Mouse (Mus musculus): ENCODE results near the gene Crlf1. TPM values are rescaled to one million over a fixed set of nuclear protein-coding genes. Genes with fewer than 3 reads are reported as not detected.

The Crlf1 gene
- polyA plus RNA-seq, 1 experiment from 2014 or later: 10.0 TPM

- Histone ChIP-seq H3K9me3 (ENCODE audit: control insufficient read depth, low read length) (no peaks in the 10 kb centered on the region), H3K4me2 (ENCODE audit: low read depth, low read length) (no peak overlapping the region), H3K4me1 (ENCODE audit: control insufficient read depth, insufficient read depth, low read length) (no peaks in the 10 kb centered on the region), H3K27me3 (ENCODE audit: control insufficient read depth, insufficient read depth, low read length) (no peaks in the 10 kb centered on the region), H3K9ac (replicated peaks; ENCODE audit: low read depth, low read length) (no peak overlapping the region), H3K27ac (ENCODE audit: low read depth, low read length) (no peak overlapping the region), H3K36me3 (ENCODE audit: control insufficient read depth, insufficient read depth, low read length) (no peaks in the 10 kb centered on the region), H3K4me3 (ENCODE audit: low read depth, low read length) (no peak overlapping the region)
- no peak for ATAC-seq (ENCODE audit: low read depth)
- WGBS: 89% methylated on average over 4 of the region's 4 CpGs
These were observed 26.7 kb upstream of the Crlf1 start for GRCm38 (mm10) chr8:70466305-70466704.

DNA sequence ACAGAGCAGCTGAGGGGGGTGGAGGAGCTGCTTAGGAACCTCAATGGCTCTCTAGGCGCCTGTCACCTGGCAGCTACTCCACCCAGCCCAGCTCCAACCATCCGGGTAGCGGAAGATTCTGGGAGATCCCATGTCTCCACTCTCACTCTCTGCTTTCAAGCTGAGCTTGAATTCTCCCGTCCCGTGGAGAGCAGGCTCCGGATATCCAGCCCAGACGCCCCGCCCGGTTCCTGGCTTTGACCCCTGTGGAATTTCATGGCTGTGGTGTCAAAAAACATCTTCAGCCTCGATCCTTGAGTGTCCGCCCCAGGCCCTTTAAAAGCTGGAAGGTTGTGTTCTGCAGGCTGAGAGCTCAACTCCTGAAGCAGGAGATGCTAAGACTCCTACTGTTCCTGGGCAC lies 26.2 kb upstream of the Crlf1 start:
- ATAC-seq (ENCODE audit: low read depth): no peak
- Histone ChIP-seq H3K27me3 (ENCODE audit: control insufficient read depth, insufficient read depth, low read length) (no peaks in the 10 kb centered on the region), H3K36me3 (ENCODE audit: control insufficient read depth, insufficient read depth, low read length) (no peaks in the 10 kb centered on the region), H3K4me2 (ENCODE audit: low read depth, low read length) (no peak overlapping the region), H3K27ac (ENCODE audit: low read depth, low read length) (no peak overlapping the region), H3K4me1 (ENCODE audit: control insufficient read depth, insufficient read depth, low read length) (no peaks in the 10 kb centered on the region), H3K9me3 (ENCODE audit: control insufficient read depth, low read length) (no peaks in the 10 kb centered on the region), H3K9ac (replicated peaks; ENCODE audit: low read depth, low read length) (no peak overlapping the region), H3K4me3 (ENCODE audit: low read depth, low read length) (no peak overlapping the region)
- 81% methylated on average over 11 of the region's 11 CpGs for WGBS

DNA sequence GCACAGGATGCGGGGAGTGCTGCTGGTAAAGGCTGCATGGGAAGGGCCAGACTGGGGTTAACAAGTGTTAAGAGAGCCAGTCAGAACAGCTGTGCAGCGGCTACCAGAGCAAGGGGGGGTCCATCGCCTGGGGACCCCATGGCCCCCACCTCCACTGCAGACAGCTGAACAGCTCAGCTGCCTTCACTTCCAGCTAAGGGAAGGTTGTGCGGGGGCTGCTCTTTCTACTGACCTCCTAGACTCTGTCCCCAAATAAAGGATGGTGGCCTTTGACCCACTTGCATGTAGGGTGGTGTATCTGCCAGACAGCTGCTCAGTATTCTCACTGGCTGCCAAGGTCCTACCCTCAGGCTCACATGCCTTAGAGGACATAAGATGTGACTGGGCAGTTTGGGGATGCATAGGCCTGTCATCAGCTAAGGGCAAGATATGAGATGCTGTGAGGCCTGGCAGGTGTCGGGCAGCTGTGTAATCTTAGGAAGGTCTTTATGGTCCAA lies 25.7 kb upstream of the Crlf1 start:
- no peak overlapping the region for H3K9ac ChIP-seq (replicated peaks; ENCODE audit: low read depth, low read length)
- 78% methylated on average over 5 of the region's 5 CpGs for WGBS

GRCm38 (mm10) chr8:70467907-70468306 lies 25.1 kb upstream of the Crlf1 start:
- WGBS: 64% methylated on average over 1 of the region's 1 CpGs
- no peaks in the 10 kb centered on the region for H3K9me3 ChIP-seq (ENCODE audit: control insufficient read depth, low read length)
- H3K4me3 ChIP-seq (ENCODE audit: low read depth, low read length): no peak overlapping the region
- ATAC-seq (ENCODE audit: low read depth): no peak
- H3K27ac ChIP-seq (ENCODE audit: low read depth, low read length): no peak overlapping the region
- H3K9ac ChIP-seq (replicated peaks; ENCODE audit: low read depth, low read length): no peak overlapping the region
- no peaks in the 10 kb centered on the region for H3K4me1 ChIP-seq (ENCODE audit: control insufficient read depth, insufficient read depth, low read length)
- H3K4me2 ChIP-seq (ENCODE audit: low read depth, low read length): no peak overlapping the region
- H3K27me3 ChIP-seq (ENCODE audit: control insufficient read depth, insufficient read depth, low read length): no peaks in the 10 kb centered on the region
- H3K36me3 ChIP-seq (ENCODE audit: control insufficient read depth, insufficient read depth, low read length): no peaks in the 10 kb centered on the region

More for the DNA sequence above, 25.7 kb upstream of the Crlf1 start:
- H3K27ac ChIP-seq (ENCODE audit: low read depth, low read length): no peak overlapping the region
- H3K36me3 ChIP-seq (ENCODE audit: control insufficient read depth, insufficient read depth, low read length): no peaks in the 10 kb centered on the region
- H3K4me2 ChIP-seq (ENCODE audit: low read depth, low read length): no peak overlapping the region
- H3K4me1 ChIP-seq (ENCODE audit: control insufficient read depth, insufficient read depth, low read length): no peaks in the 10 kb centered on the region
- no peaks in the 10 kb centered on the region for H3K27me3 ChIP-seq (ENCODE audit: control insufficient read depth, insufficient read depth, low read length)
- no peak for ATAC-seq (ENCODE audit: low read depth)
- H3K4me3 ChIP-seq (ENCODE audit: low read depth, low read length): no peak overlapping the region
- no peaks in the 10 kb centered on the region for H3K9me3 ChIP-seq (ENCODE audit: control insufficient read depth, low read length)

- ATAC-seq (ENCODE audit: low read depth): no peak
- Histone ChIP-seq H3K4me1 (ENCODE audit: control insufficient read depth, insufficient read depth, low read length) (no peaks in the 10 kb centered on the region), H3K4me3 (ENCODE audit: low read depth, low read length) (no peak overlapping the region), H3K4me2 (ENCODE audit: low read depth, low read length) (no peak overlapping the region), H3K27me3 (ENCODE audit: control insufficient read depth, insufficient read depth, low read length) (no peaks in the 10 kb centered on the region), H3K36me3 (ENCODE audit: control insufficient read depth, insufficient read depth, low read length) (no peaks in the 10 kb centered on the region), H3K9ac (replicated peaks; ENCODE audit: low read depth, low read length) (no peak overlapping the region), H3K27ac (ENCODE audit: low read depth, low read length) (no peak overlapping the region), H3K9me3 (ENCODE audit: control insufficient read depth, low read length) (no peaks in the 10 kb centered on the region)
- WGBS: 94% methylated on average over 4 of the region's 4 CpGs
These were observed 24.2 kb upstream of the Crlf1 start for GRCm38 (mm10) chr8:70468733-70469132.

DNA sequence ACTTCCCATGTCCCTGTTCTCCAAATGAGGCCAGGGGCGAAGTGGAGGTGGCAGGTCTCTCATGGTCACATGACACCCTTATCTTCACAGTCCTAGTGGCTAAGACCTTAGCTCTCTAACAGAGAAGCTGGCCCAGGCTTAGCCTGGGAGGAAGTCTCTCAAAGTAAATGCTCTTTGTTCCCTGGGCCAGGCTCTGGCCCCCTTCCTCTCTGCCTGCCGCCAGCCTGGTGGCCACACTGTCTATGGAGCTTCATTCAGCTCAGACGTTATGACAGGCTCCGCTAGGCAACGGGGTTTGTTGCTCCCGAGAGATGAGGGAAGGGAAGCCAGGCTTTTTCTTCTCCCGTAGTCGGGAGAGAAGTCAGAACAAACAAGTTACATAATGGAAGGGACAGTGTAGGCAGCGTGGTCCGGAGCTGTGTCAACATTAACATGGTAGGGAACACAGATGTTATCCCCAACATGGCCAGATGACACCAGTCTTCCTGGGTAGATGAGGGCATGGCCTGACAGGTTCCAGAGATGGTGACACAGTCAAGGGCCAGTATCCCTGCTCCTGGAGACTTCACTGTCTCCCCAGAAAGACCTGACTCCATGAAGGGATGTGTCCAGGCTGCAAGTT lies 23.6 kb upstream of the Crlf1 start:
- Histone ChIP-seq H3K4me3 (ENCODE audit: low read depth, low read length) (no peak overlapping the region), H3K27me3 (ENCODE audit: control insufficient read depth, insufficient read depth, low read length) (no peaks in the 10 kb centered on the region), H3K9me3 (ENCODE audit: control insufficient read depth, low read length) (no peaks in the 10 kb centered on the region), H3K4me1 (ENCODE audit: control insufficient read depth, insufficient read depth, low read length) (no peaks in the 10 kb centered on the region), H3K4me2 (ENCODE audit: low read depth, low read length) (no peak overlapping the region), H3K9ac (replicated peaks; ENCODE audit: low read depth, low read length) (no peak overlapping the region), H3K36me3 (ENCODE audit: control insufficient read depth, insufficient read depth, low read length) (no peaks in the 10 kb centered on the region), H3K27ac (ENCODE audit: low read depth, low read length) (no peak overlapping the region)
- WGBS: 46% methylated on average over 10 of the region's 10 CpGs
- ATAC-seq (ENCODE audit: low read depth): peak; percentile 31; the same call in 1 of the 2 replicates

DNA sequence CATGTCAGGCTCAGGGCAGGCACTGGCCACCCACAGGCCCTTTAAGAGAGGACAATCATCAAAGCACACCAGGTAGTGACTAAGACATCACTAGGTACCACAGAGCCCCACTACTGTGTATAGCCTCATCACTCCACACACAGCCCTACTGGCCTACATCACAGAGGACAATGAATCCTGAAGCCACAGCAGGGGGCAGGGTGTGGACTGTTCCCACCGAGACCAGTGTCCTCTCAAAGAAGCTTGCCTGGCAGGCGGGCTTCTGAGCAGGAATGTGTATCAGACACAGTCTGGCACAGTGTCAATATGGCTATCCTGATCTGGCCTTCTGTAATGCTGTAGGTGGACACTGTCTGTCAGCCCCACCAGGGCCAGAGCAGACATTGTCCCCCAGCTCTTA lies 23.0 kb upstream of the Crlf1 start:
- 54% methylated on average over 2 of the region's 2 CpGs for WGBS
- no peak for ATAC-seq (ENCODE audit: low read depth)
- Histone ChIP-seq H3K4me2 (ENCODE audit: low read depth, low read length) (no peak overlapping the region), H3K4me3 (ENCODE audit: low read depth, low read length) (no peak overlapping the region), H3K4me1 (ENCODE audit: control insufficient read depth, insufficient read depth, low read length) (no peaks in the 10 kb centered on the region), H3K9me3 (ENCODE audit: control insufficient read depth, low read length) (no peaks in the 10 kb centered on the region), H3K36me3 (ENCODE audit: control insufficient read depth, insufficient read depth, low read length) (no peaks in the 10 kb centered on the region), H3K27me3 (ENCODE audit: control insufficient read depth, insufficient read depth, low read length) (no peaks in the 10 kb centered on the region), H3K27ac (ENCODE audit: low read depth, low read length) (no peak overlapping the region), H3K9ac (replicated peaks; ENCODE audit: low read depth, low read length) (no peak overlapping the region)

- no peaks in the 10 kb centered on the region for H3K36me3 ChIP-seq (ENCODE audit: control insufficient read depth, insufficient read depth, low read length)
- no peak overlapping the region for H3K9ac ChIP-seq (replicated peaks; ENCODE audit: low read depth, low read length)
These were observed 21.1 kb upstream of the Crlf1 start for GRCm38 (mm10) chr8:70471856-70472255.

GRCm38 (mm10) chr8:70476333-70477268 lies 16.4 kb upstream of the Crlf1 start, which contains the start of gene Klhl26:
Gene Klhl26, minus strand, starts transcription at chr8:70476968.
- Histone ChIP-seq H3K27me3 (ENCODE audit: control insufficient read depth, insufficient read depth, low read length) (0 out of 2 replicates have a peak, but pooled peaks cover 2% of the 10 kb centered on the region), H3K9me3 (ENCODE audit: control insufficient read depth, low read length) (no peaks in the 10 kb centered on the region), H3K4me3 (ENCODE audit: low read depth, low read length) (peak within 1 kb of the TSS; percentile 77), H3K27ac (ENCODE audit: low read depth, low read length) (peak within 1 kb of the TSS; percentile 34; the same call in 1 of the 2 replicates), H3K4me1 (ENCODE audit: control insufficient read depth, insufficient read depth, low read length) (peaks cover 11% of the 10 kb centered on the region), H3K36me3 (ENCODE audit: control insufficient read depth, insufficient read depth, low read length) (no peaks in the 10 kb centered on the region), H3K9ac (replicated peaks; ENCODE audit: low read depth, low read length) (peak within 1 kb of the TSS; percentile 91), H3K4me2 (ENCODE audit: low read depth, low read length) (peak within 1 kb of the TSS; percentile 79)
- ATAC-seq (ENCODE audit: low read depth): peak; percentile 90
- under 1% methylated on average over 53 of the region's 53 CpGs for WGBS

More at GRCm38 (mm10) chr8:70471856-70472255, 21.1 kb upstream of the Crlf1 start:
- Histone ChIP-seq H3K27ac (ENCODE audit: low read depth, low read length) (no peak overlapping the region), H3K4me2 (ENCODE audit: low read depth, low read length) (no peak overlapping the region), H3K9me3 (ENCODE audit: control insufficient read depth, low read length) (no peaks in the 10 kb centered on the region), H3K4me3 (ENCODE audit: low read depth, low read length) (no peak overlapping the region), H3K4me1 (ENCODE audit: control insufficient read depth, insufficient read depth, low read length) (peaks cover 9% of the 10 kb centered on the region), H3K27me3 (ENCODE audit: control insufficient read depth, insufficient read depth, low read length) (no peaks in the 10 kb centered on the region)
- 97% methylated on average over 7 of the region's 7 CpGs for WGBS
- no peak for ATAC-seq (ENCODE audit: low read depth)
